8 mouse cellular contexts compared by ENCODE assay signal in genomic region chr2:103565171-103565591, GRCm38 (mm10). TPM values are rescaled to one million over a fixed set of nuclear protein-coding genes. Genes with fewer than 3 reads are reported as not detected.
DNase-seq lines count a peak whose midpoint lies in the region; ATAC-seq and TF ChIP-seq lines count a peak whose summit lies in the region.

No protein-coding gene starts in this region.

- peak overlapping the region; percentile 68 for H3K4me3 ChIP-seq in embryonic facial prominence, embryonic 14.5 days (ENCODE audit: low read depth, low read length)
- peak overlapping the region; percentile 75 for H3K4me3 ChIP-seq in hindbrain, embryonic 14.5 days (replicated peaks; ENCODE audit: low read length)
- peak overlapping the region; percentile 65 for H3K4me3 ChIP-seq in left cerebral cortex, adult 2 months
- H3K4me3 ChIP-seq in megakaryocyte, embryonic 14.5 days (replicated peaks): peak overlapping the region; percentile 92

- intact Hi-C loops in left cerebral cortex, adult 2 months (cut with DNase I): loop anchor here (1.0 to 10.0 kb wide), 4 partner anchors 47 to 440 kb away; no protein-coding TSS in a partner anchor

- DNase-seq in B cell, adult 2 months: peak; percentile 65 to 67
- DNase-seq in ZHBTc4 (ENCODE audit: low read depth, low spot score): peak; percentile 38
- peak; percentile 77 for DNase-seq in embryonic facial prominence, embryonic 14.5 days (ENCODE audit: low spot score)
- DNase-seq in hindbrain, embryonic 14.5 days (ENCODE audit: low spot score): peak; percentile 64
- DNase-seq in left cerebral cortex, adult 2 months (ENCODE audit: extremely low spot score in 1 of 2, low spot score in 2 of 2): peak; percentile 18 to 44
- peak; percentile 31 for DNase-seq in right cerebral cortex, postnatal 25 days
- DNase-seq in ovary, postnatal 36 days (ENCODE audit: low spot score): no peak

- H3K4me2 ChIP-seq in embryonic facial prominence, embryonic 14.5 days (ENCODE audit: low read depth, low read length): peak overlapping the region; percentile 62
- peak overlapping the region; percentile 99 for H3K4me2 ChIP-seq in hindbrain, embryonic 14.5 days (replicated peaks)

- peak; percentile 16; the same call in 1 of the 2 replicates for ATAC-seq in embryonic facial prominence, embryonic 14.5 days (ENCODE audit: low read depth)
- ATAC-seq in hindbrain, embryonic 14.5 days (ENCODE audit: low FRiP score): peak; percentile 25; the same call in 1 of the 2 replicates

- no peaks in the 10 kb centered on the region for H3K36me3 ChIP-seq in embryonic facial prominence, embryonic 14.5 days (ENCODE audit: control insufficient read depth, insufficient read depth, low read length)
- no peaks in the 10 kb centered on the region for H3K36me3 ChIP-seq in hindbrain, embryonic 14.5 days (replicated peaks; ENCODE audit: control insufficient read depth, insufficient read depth)
- no peaks in the 10 kb centered on the region for H3K36me3 ChIP-seq in megakaryocyte, embryonic 14.5 days (replicated peaks; ENCODE audit: low read length)

- H3K4me1 ChIP-seq in embryonic facial prominence, embryonic 14.5 days (ENCODE audit: control insufficient read depth, insufficient read depth, low read length): peaks cover 34% of the 10 kb centered on the region
- H3K4me1 ChIP-seq in hindbrain, embryonic 14.5 days (replicated peaks; ENCODE audit: control insufficient read depth, insufficient read depth, low read length): peaks cover 38% of the 10 kb centered on the region
- peaks cover 24% of the 10 kb centered on the region for H3K4me1 ChIP-seq in megakaryocyte, embryonic 14.5 days

- 1% methylated on average over 17 of the region's 22 CpGs for WGBS in embryonic facial prominence, embryonic 14.5 days
- 1% methylated on average over 22 of the region's 22 CpGs for WGBS in hindbrain, embryonic 14.5 days

- no peaks in the 10 kb centered on the region for H3K9me3 ChIP-seq in embryonic facial prominence, embryonic 14.5 days (ENCODE audit: control insufficient read depth, low read length)
- no peaks in the 10 kb centered on the region for H3K9me3 ChIP-seq in hindbrain, embryonic 14.5 days (ENCODE audit: control insufficient read depth, low read length)
- peaks cover 2% of the 10 kb centered on the region; the same call in 1 of the 2 replicates for H3K9me3 ChIP-seq in megakaryocyte, embryonic 14.5 days

- peak overlapping the region; percentile 60 for H3K9ac ChIP-seq in embryonic facial prominence, embryonic 14.5 days (ENCODE audit: low read depth, low read length)
- peak overlapping the region; percentile 70 for H3K9ac ChIP-seq in hindbrain, embryonic 14.5 days

- TF ChIP-seq CTCF in left cerebral cortex, adult 2 months (IDR thresholded peaks at IDR 0.05): no peak; the same call in 1 of the 2 replicates

- H3K27me3 ChIP-seq in embryonic facial prominence, embryonic 14.5 days (replicated peaks; ENCODE audit: control insufficient read depth, insufficient read depth, low read length): no peaks in the 10 kb centered on the region
- H3K27me3 ChIP-seq in hindbrain, embryonic 14.5 days (ENCODE audit: control insufficient read depth, insufficient read depth, low read length): peaks cover 19% of the 10 kb centered on the region
- peaks cover 76% of the 10 kb centered on the region for H3K27me3 ChIP-seq in megakaryocyte, embryonic 14.5 days (replicated peaks)

- no peak overlapping the region; the same call in 1 of the 2 replicates for H3K27ac ChIP-seq in embryonic facial prominence, embryonic 14.5 days (replicated peaks; ENCODE audit: low read depth, low read length)
- 0 out of 2 replicates have a peak overlapping the region, but pooled peaks have one; percentile 7 for H3K27ac ChIP-seq in hindbrain, embryonic 14.5 days
- H3K27ac ChIP-seq in left cerebral cortex, adult 2 months: no peak overlapping the region

RNA-seq across cellular contexts. Expression of gene Abtb2, which starts 0.9 kb away (rescaled TPM):
- 14.2 and 14.5 TPM in 2 replicates for polyA plus RNA-seq in embryonic facial prominence, embryonic 14.5 days (2014; fragmentation: Nextera tagmentation; extraction: Ambion mirVana)
- 10.5 and 11.9 TPM in 2 replicates for polyA plus RNA-seq in hindbrain, embryonic 14.5 days (2014; fragmentation: Nextera tagmentation; extraction: Ambion mirVana)
- 1 to 10 TPM; 8.1 to 9.7 TPM for total RNA-seq in left cerebral cortex, adult 2 months (2021)
- 0.50 TPM in 1 of 2 replicates, not detected in the other for polyA plus RNA-seq in megakaryocyte, embryonic 14.5 days (2012; ENCODE audit: insufficient read depth, low replicate concordance)
